ENCODE assay signal across 20 mouse cellular contexts in genomic region chr13:51872963-51873514, GRCm38 (mm10). TPM values are rescaled to one million over a fixed set of nuclear protein-coding genes. Genes with fewer than 3 reads are reported as not detected.
DNase-seq lines count a peak whose midpoint lies in the region; ATAC-seq and TF ChIP-seq lines count a peak whose summit lies in the region.
"Had no signal": no experiment of that assay in that cellular context is flagged by ENCODE, and none has a peak within 500 bp of the region (broad histone marks: within the 10 kb centered on the region; RNA-seq: fewer than 3 reads in every experiment).

No protein-coding gene starts in this region.

- ATAC-seq in kidney, embryonic 15.5 days (replicated peaks; ENCODE audit: low FRiP score), result no peak
- ATAC-seq: forebrain, embryonic 14.5 days had no signal

- no peak overlapping the region for H3K4me3 ChIP-seq in kidney, embryonic 15.5 days (replicated peaks)
- H3K4me3 ChIP-seq in small intestine, adult 2 months (ENCODE audit: low read depth, low read length), result no peak overlapping the region
- no peak overlapping the region for H3K4me3 ChIP-seq in limb, embryonic 10.5 days
- H3K4me3 ChIP-seq: embryonic facial prominence, embryonic 15.5 days; erythroblast, embryonic 14.5 days; forebrain, embryonic 10.5 days; heart, embryonic 10.5 days; hindbrain, embryonic 12.5 days had no signal

- TF ChIP-seq CTCF in small intestine, adult 2 months (IDR thresholded peaks at IDR 0.05; ENCODE audit: extremely low read depth, insufficient read length, insufficient replicate concordance, low read depth, low read length), result no peak

- no peak overlapping the region for H3K9ac ChIP-seq in kidney, embryonic 15.5 days
- H3K9ac ChIP-seq: embryonic facial prominence, embryonic 15.5 days; hindbrain, embryonic 12.5 days had no signal

- WGBS in kidney, embryonic 15.5 days, result 66% methylated on average over 9 of the region's 9 CpGs
- 43% methylated on average over 9 of the region's 9 CpGs for WGBS in small intestine, adult 2 months
- 86% methylated on average over 9 of the region's 9 CpGs for WGBS in limb, embryonic 10.5 days

- no peak overlapping the region for H3K4me2 ChIP-seq in kidney, embryonic 15.5 days
- H3K4me2 ChIP-seq: embryonic facial prominence, embryonic 15.5 days; hindbrain, embryonic 12.5 days had no signal

- no peak for TF ChIP-seq POLR2A in small intestine, adult 2 months (IDR thresholded peaks at IDR 0.05; ENCODE audit: low read depth, low read length)

- peak; percentile 41 to 53 for DNase-seq in kidney, adult 8-10 months
- no peak for DNase-seq in kidney, adult 18-20 months
- peak; percentile 35 to 68 for DNase-seq in kidney, postnatal 36 days
- peak; percentile 41 for DNase-seq in adipocyte (ENCODE audit: low spot score)
- DNase-seq in limb, embryonic 10.5 days (ENCODE audit: low spot score), result no peak
- DNase-seq: adrenal gland, adult 8-10 months; adrenal gland, postnatal 36 days; cerebellum, adult 11 months; cerebellum, adult 8-10 months; cerebellum, postnatal 14 days; embryo, embryonic 11 days; heart, postnatal 4 days had no signal

- H3K4me1 ChIP-seq in kidney, embryonic 15.5 days, result peaks cover 13% of the 10 kb centered on the region
- H3K4me1 ChIP-seq in small intestine, adult 2 months (ENCODE audit: control insufficient read depth, insufficient read depth, insufficient read length, low read length), result peaks cover 22% of the 10 kb centered on the region
- H3K4me1 ChIP-seq in limb, embryonic 10.5 days, result peaks cover 12% of the 10 kb centered on the region

- H3K27me3 ChIP-seq in kidney, embryonic 15.5 days, result no peaks in the 10 kb centered on the region
- no peaks in the 10 kb centered on the region for H3K27me3 ChIP-seq in small intestine, adult 2 months (ENCODE audit: control insufficient read depth, insufficient read depth, low read length)
- H3K27me3 ChIP-seq in limb, embryonic 10.5 days (ENCODE audit: low read depth, poor library complexity, severe bottlenecking), result 0 out of 2 replicates have a peak, but pooled peaks cover 6% of the 10 kb centered on the region
- H3K27me3 ChIP-seq: embryonic facial prominence, embryonic 15.5 days had no signal

- no peak overlapping the region for H3K27ac ChIP-seq in kidney, embryonic 15.5 days
- H3K27ac ChIP-seq in small intestine, adult 2 months (ENCODE audit: insufficient read depth, low read depth, low read length), result peak overlapping the region; percentile 73
- H3K27ac ChIP-seq in limb, embryonic 10.5 days, result no peak overlapping the region
- H3K27ac ChIP-seq: embryonic facial prominence, embryonic 15.5 days; forebrain, embryonic 10.5 days; heart, embryonic 10.5 days; hindbrain, embryonic 12.5 days had no signal

- no peaks in the 10 kb centered on the region for H3K9me3 ChIP-seq in kidney, embryonic 15.5 days (replicated peaks)
- no peaks in the 10 kb centered on the region for H3K9me3 ChIP-seq in limb, embryonic 10.5 days (replicated peaks)
- H3K9me3 ChIP-seq: embryonic facial prominence, embryonic 15.5 days; forebrain, embryonic 10.5 days; heart, embryonic 10.5 days; hindbrain, embryonic 12.5 days had no signal

- no peaks in the 10 kb centered on the region for H3K36me3 ChIP-seq in kidney, embryonic 15.5 days
- H3K36me3 ChIP-seq in small intestine, adult 2 months (ENCODE audit: control insufficient read depth, insufficient read depth, low read length), result no peaks in the 10 kb centered on the region
- no peaks in the 10 kb centered on the region for H3K36me3 ChIP-seq in limb, embryonic 10.5 days
- H3K36me3 ChIP-seq: embryonic facial prominence, embryonic 15.5 days; forebrain, embryonic 10.5 days; heart, embryonic 10.5 days; hindbrain, embryonic 12.5 days had no signal

RNA-seq across cellular contexts. Expression of gene Gadd45g, which starts 26.6 kb away (rescaled TPM):
- 40.2 and 42.8 TPM in 2 replicates for polyA plus RNA-seq in kidney, embryonic 15.5 days (2015; fragmentation: Nextera tagmentation; extraction: Ambion mirVana)
- polyA plus RNA-seq in small intestine, adult 2 months (2012; rRNA removed), result 19.1 and 42.2 TPM in 2 replicates
- 14.3 and 18.6 TPM in 2 replicates for polyA plus RNA-seq in limb, embryonic 10.5 days (2016; fragmentation: Nextera tagmentation; extraction: Ambion mirVana)

Comparison
In these comparisons a context has a peak if more than half of its experiments do, and no peak if none do; other contexts are left out.
1. DNase-seq: peak in kidney, adult 8-10 months (2 of 2), kidney, postnatal 36 days (2 of 2) and adipocyte (single experiment); none in kidney, adult 18-20 months (single experiment) and limb, embryonic 10.5 days (single experiment).